16 mouse cellular contexts compared by ENCODE assay signal in the genomic region with DNA sequence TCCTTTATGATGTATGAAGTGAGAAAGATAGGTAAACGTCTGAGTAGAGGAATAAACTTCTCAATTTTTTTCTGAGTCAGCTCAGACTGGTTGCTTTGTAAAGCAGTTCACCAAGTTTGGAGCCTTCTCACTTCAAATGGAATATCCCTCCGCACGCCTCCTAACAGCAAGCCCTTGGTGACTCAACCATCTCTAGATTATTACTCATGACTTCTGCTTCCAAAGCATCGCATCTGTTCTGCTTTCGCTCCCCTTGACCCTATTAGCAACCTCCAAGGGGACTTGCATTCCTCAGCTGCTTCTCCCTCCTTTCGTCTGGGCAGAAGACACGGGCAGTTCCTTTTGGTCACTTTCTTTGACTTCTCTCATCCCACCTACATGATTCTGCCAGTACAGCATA.
"Had no signal": no experiment of that assay in that cellular context is flagged by ENCODE, and none has a peak within 500 bp of the region (broad histone marks: within the 10 kb centered on the region; RNA-seq: fewer than 3 reads in every experiment).

No protein-coding gene starts in this region.

- H3K9me3 ChIP-seq: limb, embryonic 13.5 days; liver, embryonic 15.5 days; midbrain, embryonic 10.5 days; stomach, embryonic 15.5 days had no signal

- H3K4me2 ChIP-seq: limb, embryonic 13.5 days; liver, embryonic 15.5 days; stomach, embryonic 15.5 days had no signal

- H3K4me1 ChIP-seq: limb, embryonic 13.5 days; liver, embryonic 15.5 days; midbrain, embryonic 10.5 days had no signal

- H3K9ac ChIP-seq: limb, embryonic 13.5 days; liver, embryonic 15.5 days; stomach, embryonic 15.5 days had no signal

- H3K27ac ChIP-seq: layer of hippocampus, adult 2 months; limb, embryonic 13.5 days; liver, embryonic 15.5 days; midbrain, embryonic 10.5 days; stomach, embryonic 15.5 days had no signal

- H3K4me3 ChIP-seq: layer of hippocampus, adult 2 months; limb, embryonic 13.5 days; liver, embryonic 15.5 days; midbrain, embryonic 10.5 days; stomach, embryonic 15.5 days had no signal

- H3K27me3 ChIP-seq: limb, embryonic 13.5 days; liver, embryonic 15.5 days; stomach, embryonic 15.5 days had no signal

- DNase-seq: kidney, adult 11 months; kidney, adult 9 months; kidney, postnatal 10 days; kidney, postnatal 4 days; left cerebral cortex, postnatal 4 days; lung, adult 2 months; lung, postnatal 10 days; midbrain, embryonic 14.5 days; right cerebral cortex, postnatal 14 days; thymus, adult 2 months; thymus, postnatal 25 days had no signal

- H3K36me3 ChIP-seq: limb, embryonic 13.5 days; liver, embryonic 15.5 days; midbrain, embryonic 10.5 days; stomach, embryonic 15.5 days had no signal
